Mouse (Mus musculus): Measurements from ENCODE around the gene Ckm. TPM values are rescaled to one million over a fixed set of nuclear protein-coding genes. Genes with fewer than 3 reads are reported as not detected.

The Ckm gene
- total and polyA plus RNA-seq, 3 experiments = 0.08 to 0.47 TPM; not detected in 1

DNA sequence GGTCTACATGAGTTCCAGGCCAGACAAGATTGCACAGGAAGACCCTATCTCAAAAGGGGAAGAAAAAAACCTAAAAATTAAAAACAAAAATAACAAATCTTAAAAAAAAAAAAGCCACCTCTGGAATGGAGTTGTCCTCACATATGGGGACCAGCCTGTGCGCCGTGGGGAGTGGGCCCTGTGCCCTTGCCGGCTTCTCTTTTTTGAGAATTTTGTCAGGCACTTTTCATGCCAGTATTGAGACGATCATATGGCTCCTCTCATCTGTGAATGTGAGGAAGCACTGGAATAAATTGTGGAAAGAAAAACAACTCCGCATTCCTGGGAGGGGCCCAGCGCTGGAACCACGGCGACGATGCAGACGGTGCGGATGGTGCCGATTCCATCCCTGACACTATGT lies 44.6 kb downstream of the Ckm start:
- TF ChIP-seq HCFC1 (IDR thresholded peaks at IDR 0.05; ENCODE audit: low read depth, low read length) (no peak), SMC3 (IDR thresholded peaks at IDR 0.05; ENCODE audit: low read depth, low read length) (no peak), JUND (conservative IDR thresholded peaks at IDR 0.05; ENCODE audit: low read depth, low read length) (no peak), ZC3H11A (IDR thresholded peaks at IDR 0.05; ENCODE audit: low read depth, low read length) (no peak), CTCF (conservative IDR thresholded peaks at IDR 0.05 in 1 of 2, IDR thresholded peaks at IDR 0.05 in 1 of 2; ENCODE audit: low read depth in 2 of 2, low read length in 2 of 2) (no peak), NRF1 (IDR thresholded peaks at IDR 0.05; ENCODE audit: low read depth, low read length) (no peak), TBP (conservative IDR thresholded peaks at IDR 0.05; ENCODE audit: low read depth, low read length) (no peak), MAFK (IDR thresholded peaks at IDR 0.05; ENCODE audit: insufficient replicate concordance, low read length) (no peak), ELF1 (IDR thresholded peaks at IDR 0.05; ENCODE audit: low read depth, low read length) (no peak)
- DNase-seq (ENCODE audit: extremely low read depth) = no peak
- no peak overlapping the region for H3K4me2 ChIP-seq (ENCODE audit: insufficient read depth, low read depth, poor library complexity, severe bottlenecking)
- in situ Hi-C loops (cut with MboI; ENCODE audit: low pct_ligation_motif_present, low pct_unique_long_range_greater_than_20kb, low sequenced_read_pairs) = no loop called here
- peaks cover 38 to 78% of the 10 kb centered on the region in 2 experiments for H3K36me3 ChIP-seq (replicated peaks in 1 of 2; ENCODE audit: control insufficient read depth in 1 of 2, insufficient read depth in 1 of 2, low read length in 1 of 2)
- no peaks in the 10 kb centered on the region for H3K9me3 ChIP-seq (replicated peaks; ENCODE audit: low read length)
- no peaks in the 10 kb centered on the region for H3K79me2 ChIP-seq (replicated peaks; ENCODE audit: control insufficient read depth, extremely low read depth, insufficient read depth, poor library complexity, severe bottlenecking)
- no peak overlapping the region for H3K9ac ChIP-seq (ENCODE audit: insufficient read depth, low read depth)
- H3K4me3 ChIP-seq (replicated peaks in 1 of 3; ENCODE audit: low read depth in 2 of 3, low read length in 2 of 3, poor library complexity in 1 of 3) = no peak overlapping the region
- no peaks in the 10 kb centered on the region for H3K27me3 ChIP-seq (replicated peaks)
- H3K27ac ChIP-seq (ENCODE audit: insufficient read depth, low read depth) = no peak overlapping the region
- dilution Hi-C loops (cut with MboI; ENCODE audit: extremely low pct_ligation_motif_present, extremely low pct_unique_long_range_greater_than_20kb, low sequenced_read_pairs) = no loop called here
- H3K4me1 ChIP-seq (ENCODE audit: control insufficient read depth in 1 of 2, insufficient read depth in 2 of 2) = peaks cover 0 to 4% of the 10 kb centered on the region in 2 experiments; a peak in 1 of 4 replicates

DNA sequence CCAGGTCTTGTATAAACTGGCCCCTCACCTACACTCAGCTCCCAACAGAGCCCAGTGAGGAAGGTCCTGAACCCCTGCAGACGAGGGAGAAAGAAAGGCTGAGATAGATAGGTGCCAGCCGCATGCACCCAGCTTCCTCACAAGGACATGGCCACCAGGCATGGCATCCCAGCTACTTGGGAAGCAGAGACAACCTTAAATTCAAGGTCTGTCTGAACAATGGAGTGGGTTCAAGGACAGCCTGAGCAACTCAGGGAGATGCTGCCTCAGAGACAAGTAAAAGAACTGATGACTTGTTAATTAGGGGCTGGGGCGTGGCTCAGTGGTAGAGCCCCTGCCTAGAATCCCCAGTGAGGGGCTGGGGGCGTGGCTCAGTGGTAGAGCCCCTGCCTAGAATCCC lies 50.6 kb downstream of the Ckm start:
- H3K4me2 ChIP-seq (ENCODE audit: insufficient read depth, low read depth, poor library complexity, severe bottlenecking) = no peak overlapping the region
- H3K27me3 ChIP-seq (replicated peaks) = peaks cover 2% of the 10 kb centered on the region
- no peak overlapping the region for H3K9ac ChIP-seq (ENCODE audit: insufficient read depth, low read depth)
- no peak overlapping the region for H3K4me3 ChIP-seq (replicated peaks in 1 of 3; ENCODE audit: low read depth in 2 of 3, low read length in 2 of 3, poor library complexity in 1 of 3)
- in situ Hi-C loops (cut with MboI; ENCODE audit: low pct_ligation_motif_present, low pct_unique_long_range_greater_than_20kb, low sequenced_read_pairs) (no loop called here), dilution Hi-C loops (cut with MboI; ENCODE audit: extremely low pct_ligation_motif_present, extremely low pct_unique_long_range_greater_than_20kb, low sequenced_read_pairs) (no loop called here)
- no peak for DNase-seq (ENCODE audit: extremely low read depth)
- H3K79me2 ChIP-seq (replicated peaks; ENCODE audit: control insufficient read depth, extremely low read depth, insufficient read depth, poor library complexity, severe bottlenecking) = peaks cover 4% of the 10 kb centered on the region; the same call in 1 of the 2 replicates
- no peak overlapping the region for H3K27ac ChIP-seq (ENCODE audit: insufficient read depth, low read depth)
- H3K36me3 ChIP-seq (replicated peaks in 1 of 2; ENCODE audit: control insufficient read depth in 1 of 2, insufficient read depth in 1 of 2, low read length in 1 of 2) = peaks cover 0 to 46% of the 10 kb centered on the region in 2 experiments
- H3K9me3 ChIP-seq (replicated peaks; ENCODE audit: low read length) = no peaks in the 10 kb centered on the region
- peaks cover 3 to 22% of the 10 kb centered on the region in 2 experiments; a peak in 3 of 4 replicates for H3K4me1 ChIP-seq (ENCODE audit: control insufficient read depth in 1 of 2, insufficient read depth in 2 of 2)
- TF ChIP-seq POLR2AphosphoS2 (IDR thresholded peaks at IDR 0.05; ENCODE audit: low read depth, low read length) (no peak), ZC3H11A (IDR thresholded peaks at IDR 0.05; ENCODE audit: low read depth, low read length) (no peak), CTCF (conservative IDR thresholded peaks at IDR 0.05 in 1 of 2, IDR thresholded peaks at IDR 0.05 in 1 of 2; ENCODE audit: low read depth in 2 of 2, low read length in 2 of 2) (no peak), RCOR1 (conservative IDR thresholded peaks at IDR 0.05; ENCODE audit: low read depth, low read length) (no peak), MAX (IDR thresholded peaks at IDR 0.05; ENCODE audit: low read length) (no peak), KAT2A (IDR thresholded peaks at IDR 0.05; ENCODE audit: insufficient replicate concordance, low read length) (no peak)
